Mouse (Mus musculus): Measurements from ENCODE around the gene Scaf8. TPM values are rescaled to one million over a fixed set of nuclear protein-coding genes. Genes with fewer than 3 reads are reported as not detected.
"Not testable (repeated sequence)": the region's sequence is repeated elsewhere in the genome, so short reads cannot be mapped to it uniquely, and the experiment has no call there.

The Scaf8 gene
- 27.7 and 29.2 TPM in 2 replicates for polyA plus RNA-seq (2014; fragmentation: Nextera tagmentation; extraction: Ambion mirVana)

DNA sequence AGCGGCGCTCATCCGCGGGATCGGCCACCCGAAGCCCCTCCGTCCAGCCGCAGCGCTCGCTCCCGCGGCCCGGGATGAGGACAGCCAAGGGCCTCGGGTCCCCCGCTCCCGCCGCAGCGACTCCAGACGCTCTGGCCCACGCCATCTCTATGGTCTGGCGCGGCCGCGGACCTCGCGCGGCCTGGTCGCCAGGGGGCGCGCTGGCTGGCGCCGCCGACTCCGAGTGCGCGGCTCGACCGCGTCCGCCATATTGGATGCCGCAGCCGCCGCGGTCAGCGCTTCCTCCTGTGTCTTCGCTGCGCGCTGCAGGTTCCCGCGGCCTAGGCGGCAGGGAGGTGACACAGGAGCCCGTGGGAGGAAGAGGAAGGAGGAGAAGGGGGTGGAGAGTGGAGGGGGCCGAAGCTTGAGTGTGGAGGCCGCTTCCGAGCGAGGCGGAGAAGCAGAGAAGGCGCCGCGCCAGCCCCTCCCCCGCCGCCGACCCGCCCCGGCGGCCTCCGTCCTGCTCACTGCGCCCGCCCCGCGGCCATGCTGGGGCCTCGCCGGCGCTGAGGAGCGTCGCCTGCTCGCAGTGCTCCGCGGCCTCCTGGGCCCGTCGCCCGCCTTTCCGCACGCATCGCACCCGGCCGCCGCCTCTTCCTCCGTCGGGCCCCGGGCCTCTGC, at the start of gene Scaf8:
TSS of gene Scaf8 (plus strand) at position 253 of the 660 bp plus-strand sequence.
- peak; percentile 96 for DNase-seq (ENCODE audit: low spot score)
- peaks cover 7% of the 10 kb centered on the region; the same call in 1 of the 2 replicates for H3K4me1 ChIP-seq (replicated peaks; ENCODE audit: control insufficient read depth, insufficient read depth, low read length)
- peak within 1 kb of the TSS; percentile 99 for H3K27ac ChIP-seq (ENCODE audit: low read depth, low read length)
- ATAC-seq (replicated peaks; ENCODE audit: low FRiP score): peak; percentile 97
- no peaks in the 10 kb centered on the region for H3K9me3 ChIP-seq (ENCODE audit: control insufficient read depth, low read length)
- no peaks in the 10 kb centered on the region for H3K27me3 ChIP-seq (ENCODE audit: control insufficient read depth, insufficient read depth, low read length)
- no peaks in the 10 kb centered on the region for H3K36me3 ChIP-seq (ENCODE audit: control insufficient read depth, insufficient read depth, low read length)
- H3K4me3 ChIP-seq (ENCODE audit: low read depth, low read length): peak within 1 kb of the TSS; percentile 95
- peak within 1 kb of the TSS; percentile 95 for H3K9ac ChIP-seq (ENCODE audit: low read length)
- H3K4me2 ChIP-seq (ENCODE audit: low read depth, low read length, severe bottlenecking): peak within 1 kb of the TSS; percentile 68
- WGBS: under 1% methylated on average over 72 of the region's 91 CpGs

DNA sequence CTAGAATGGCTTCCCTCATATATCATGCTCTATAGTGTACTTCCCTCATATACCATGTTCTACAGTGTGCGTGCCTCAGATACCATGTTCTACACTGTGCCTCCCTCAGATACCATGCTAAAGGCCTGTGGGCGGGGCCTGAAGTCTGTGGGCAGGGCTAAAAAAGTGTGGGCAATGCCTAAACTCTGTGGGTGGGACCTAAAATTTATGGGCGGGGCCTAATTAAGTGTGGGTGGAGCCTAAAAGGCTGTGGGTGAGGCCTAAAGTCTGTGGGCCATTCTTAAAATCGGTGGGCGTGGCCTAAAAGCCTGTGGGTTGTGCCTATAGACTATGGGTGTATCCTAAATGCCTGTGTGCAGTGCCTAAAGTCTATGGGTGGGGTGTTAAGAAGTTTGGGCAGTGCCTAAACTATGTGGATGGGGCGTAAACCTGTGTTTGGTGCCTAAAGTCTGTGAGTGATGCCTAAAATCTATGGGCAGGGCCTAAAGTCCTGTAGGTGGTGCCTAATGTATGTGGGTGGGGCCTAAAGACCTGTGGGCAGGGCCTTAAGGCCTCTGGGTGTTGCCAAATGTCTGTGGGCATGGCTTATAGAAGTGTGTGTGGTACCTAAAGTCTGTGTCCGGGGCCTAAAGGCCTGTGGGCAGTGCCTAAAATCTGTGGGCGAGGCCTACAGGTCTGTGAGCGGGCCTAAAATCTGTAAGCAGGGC, 39.5 kb upstream of the Scaf8 start:
- Histone ChIP-seq H3K27ac (ENCODE audit: low read depth, low read length) (no peak overlapping the region), H3K9ac (ENCODE audit: low read length) (no peak overlapping the region), H3K27me3 (ENCODE audit: control insufficient read depth, insufficient read depth, low read length) (no peaks in the 10 kb centered on the region), H3K4me1 (replicated peaks; ENCODE audit: control insufficient read depth, insufficient read depth, low read length) (no peaks in the 10 kb centered on the region), H3K9me3 (ENCODE audit: control insufficient read depth, low read length) (no peaks in the 10 kb centered on the region; the same call in 1 of the 2 replicates), H3K4me3 (ENCODE audit: low read depth, low read length) (no peak overlapping the region), H3K4me2 (ENCODE audit: low read depth, low read length, severe bottlenecking) (no peak overlapping the region), H3K36me3 (ENCODE audit: control insufficient read depth, insufficient read depth, low read length) (peaks cover 4% of the 10 kb centered on the region; the same call in 1 of the 2 replicates)
- DNase-seq (ENCODE audit: low spot score) (no peak), ATAC-seq (replicated peaks; ENCODE audit: low FRiP score) (no peak)
- 91% methylated on average over 9 of the region's 9 CpGs for WGBS

DNA sequence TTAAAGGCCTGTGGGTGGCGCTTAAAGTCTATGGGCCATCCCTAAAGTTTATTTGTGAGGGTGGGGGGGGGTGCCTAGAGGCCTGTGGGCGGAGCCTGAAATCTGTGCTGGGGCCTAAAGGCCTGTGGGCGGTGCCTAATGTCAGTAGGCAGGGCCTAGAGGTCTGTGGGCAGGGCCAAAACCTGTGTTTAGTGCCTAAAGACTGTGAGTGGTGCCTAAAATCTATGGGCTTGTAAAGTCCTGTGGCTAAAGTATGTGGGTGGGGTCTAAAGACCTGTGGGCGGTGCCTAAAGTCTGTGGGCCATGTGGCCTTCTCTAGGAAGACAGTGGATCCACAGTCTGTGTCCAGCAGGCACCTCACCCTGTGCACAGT, 38.9 kb upstream of the Scaf8 start:
- H3K4me3 ChIP-seq (ENCODE audit: low read depth, low read length): no peak overlapping the region
- WGBS: 100% methylated on average over 4 of the region's 4 CpGs
- no peak overlapping the region for H3K4me2 ChIP-seq (ENCODE audit: low read depth, low read length, severe bottlenecking)
- peaks cover 4% of the 10 kb centered on the region; the same call in 1 of the 2 replicates for H3K36me3 ChIP-seq (ENCODE audit: control insufficient read depth, insufficient read depth, low read length)
- H3K9ac ChIP-seq (ENCODE audit: low read length): no peak overlapping the region
- H3K27me3 ChIP-seq (ENCODE audit: control insufficient read depth, insufficient read depth, low read length): no peaks in the 10 kb centered on the region
- DNase-seq (ENCODE audit: low spot score) (no peak), ATAC-seq (replicated peaks; ENCODE audit: low FRiP score) (no peak)
- no peak overlapping the region for H3K27ac ChIP-seq (ENCODE audit: low read depth, low read length)
- no peaks in the 10 kb centered on the region; the same call in 1 of the 2 replicates for H3K9me3 ChIP-seq (ENCODE audit: control insufficient read depth, low read length)
- H3K4me1 ChIP-seq (replicated peaks; ENCODE audit: control insufficient read depth, insufficient read depth, low read length): no peaks in the 10 kb centered on the region

DNA sequence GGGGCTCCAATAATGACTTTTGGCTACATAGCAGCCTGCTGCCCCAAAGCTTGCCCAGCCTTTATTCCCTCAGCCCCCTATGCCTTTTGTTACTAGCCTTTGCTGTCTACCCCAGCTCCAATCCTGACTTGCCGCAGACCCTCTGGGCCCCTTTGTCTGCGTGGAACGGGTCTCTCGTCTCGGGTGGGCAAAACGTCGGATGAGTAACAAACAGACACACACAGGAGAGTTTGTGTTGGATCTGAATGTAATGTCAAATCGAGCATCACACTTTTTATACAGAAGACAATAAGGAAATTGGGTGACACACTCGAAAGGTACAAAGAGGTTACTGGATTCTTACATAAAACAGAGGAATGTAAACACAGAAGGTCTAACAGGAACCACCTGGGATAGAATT, 36.8 kb upstream of the Scaf8 start:
- not testable (repeated sequence) for H3K4me2 ChIP-seq (ENCODE audit: low read depth, low read length, severe bottlenecking); H3K9ac ChIP-seq (ENCODE audit: low read length); H3K4me1 ChIP-seq (replicated peaks; ENCODE audit: control insufficient read depth, insufficient read depth, low read length); ATAC-seq (replicated peaks; ENCODE audit: low FRiP score); H3K9me3 ChIP-seq (ENCODE audit: control insufficient read depth, low read length); H3K36me3 ChIP-seq (ENCODE audit: control insufficient read depth, insufficient read depth, low read length); DNase-seq (ENCODE audit: low spot score); H3K27me3 ChIP-seq (ENCODE audit: control insufficient read depth, insufficient read depth, low read length); H3K4me3 ChIP-seq (ENCODE audit: low read depth, low read length); H3K27ac ChIP-seq (ENCODE audit: low read depth, low read length)
- WGBS: 94% methylated on average over 9 of the region's 9 CpGs

DNA sequence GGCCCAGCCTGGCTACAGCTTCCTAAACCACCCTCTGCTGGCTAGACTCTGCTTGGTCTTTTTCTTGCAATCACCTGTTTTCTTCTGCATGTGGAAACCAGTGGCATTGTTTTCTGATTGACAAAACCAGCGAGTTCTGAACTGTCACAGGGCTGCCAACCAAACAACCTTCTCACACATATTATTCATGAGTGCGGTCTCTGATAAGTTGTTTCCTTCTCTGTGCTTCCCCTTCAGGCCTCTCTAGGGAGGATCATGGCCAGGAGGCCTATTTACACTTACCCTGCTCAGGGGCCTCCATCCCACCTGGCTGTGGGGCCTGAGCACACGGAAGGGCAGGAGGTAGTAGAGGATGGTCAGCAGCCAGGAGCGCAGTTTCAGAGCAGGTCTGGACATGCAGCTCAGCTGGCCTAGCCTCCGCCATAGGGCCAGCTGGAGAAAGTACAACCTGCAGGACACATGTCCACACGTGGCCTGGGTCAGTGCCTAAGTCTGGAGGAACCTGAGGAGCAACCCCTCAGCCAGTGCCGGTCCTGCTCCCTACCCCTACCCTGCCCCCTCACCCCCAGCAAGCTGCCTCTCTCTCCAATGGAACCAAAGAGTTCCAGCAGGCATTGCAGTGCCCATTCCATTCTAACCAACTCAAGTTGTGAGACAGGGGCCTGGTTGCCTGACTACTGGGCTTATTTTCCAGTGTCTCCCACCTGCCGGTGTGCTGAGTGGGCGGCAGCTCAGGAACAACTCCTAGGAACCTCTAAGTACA, 34.0 kb upstream of the Scaf8 start:
- WGBS: 88% methylated on average over 7 of the region's 9 CpGs
- H3K36me3 ChIP-seq (ENCODE audit: control insufficient read depth, insufficient read depth, low read length); H3K27me3 ChIP-seq (ENCODE audit: control insufficient read depth, insufficient read depth, low read length); H3K4me2 ChIP-seq (ENCODE audit: low read depth, low read length, severe bottlenecking); H3K9me3 ChIP-seq (ENCODE audit: control insufficient read depth, low read length); H3K4me1 ChIP-seq (replicated peaks; ENCODE audit: control insufficient read depth, insufficient read depth, low read length); H3K4me3 ChIP-seq (ENCODE audit: low read depth, low read length); H3K27ac ChIP-seq (ENCODE audit: low read depth, low read length); DNase-seq (ENCODE audit: low spot score); H3K9ac ChIP-seq (ENCODE audit: low read length); ATAC-seq (replicated peaks; ENCODE audit: low FRiP score): not testable (repeated sequence)

DNA sequence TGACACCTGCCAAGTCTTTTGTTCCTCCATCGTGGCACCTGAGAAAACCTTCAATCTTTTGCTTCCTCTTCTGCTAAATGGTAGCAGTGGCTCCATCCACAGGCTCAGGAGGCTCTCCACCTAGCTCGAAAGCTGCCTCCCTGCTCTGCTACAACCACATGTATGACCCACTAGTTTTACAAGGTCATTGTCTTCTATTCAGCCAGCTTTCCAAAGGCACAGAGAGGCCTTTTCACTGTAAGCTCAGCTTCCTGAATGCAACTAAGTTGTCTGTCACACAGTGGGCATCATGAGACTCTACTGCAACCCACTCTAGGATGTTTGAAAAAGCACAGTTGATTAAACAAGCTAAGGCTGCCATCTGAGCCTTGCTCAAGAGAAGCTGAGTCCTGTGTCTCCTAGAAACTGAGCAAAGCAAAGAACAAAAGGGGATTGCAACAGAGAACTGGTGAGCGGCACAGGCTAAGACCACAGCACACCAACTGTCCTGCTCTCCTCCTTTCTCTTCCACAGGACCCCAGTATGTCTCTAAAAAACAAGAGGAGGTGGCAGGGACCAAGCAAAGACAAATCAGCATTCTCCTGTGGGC, 33.2 kb upstream of the Scaf8 start:
- not testable (repeated sequence) for H3K36me3 ChIP-seq (ENCODE audit: control insufficient read depth, insufficient read depth, low read length); H3K4me1 ChIP-seq (replicated peaks; ENCODE audit: control insufficient read depth, insufficient read depth, low read length); H3K9ac ChIP-seq (ENCODE audit: low read length); H3K4me3 ChIP-seq (ENCODE audit: low read depth, low read length); H3K4me2 ChIP-seq (ENCODE audit: low read depth, low read length, severe bottlenecking); H3K9me3 ChIP-seq (ENCODE audit: control insufficient read depth, low read length); DNase-seq (ENCODE audit: low spot score); H3K27me3 ChIP-seq (ENCODE audit: control insufficient read depth, insufficient read depth, low read length); H3K27ac ChIP-seq (ENCODE audit: low read depth, low read length)
- 87% methylated on average over 2 of the region's 3 CpGs for WGBS
- peak; percentile 43 for ATAC-seq (replicated peaks; ENCODE audit: low FRiP score)

DNA sequence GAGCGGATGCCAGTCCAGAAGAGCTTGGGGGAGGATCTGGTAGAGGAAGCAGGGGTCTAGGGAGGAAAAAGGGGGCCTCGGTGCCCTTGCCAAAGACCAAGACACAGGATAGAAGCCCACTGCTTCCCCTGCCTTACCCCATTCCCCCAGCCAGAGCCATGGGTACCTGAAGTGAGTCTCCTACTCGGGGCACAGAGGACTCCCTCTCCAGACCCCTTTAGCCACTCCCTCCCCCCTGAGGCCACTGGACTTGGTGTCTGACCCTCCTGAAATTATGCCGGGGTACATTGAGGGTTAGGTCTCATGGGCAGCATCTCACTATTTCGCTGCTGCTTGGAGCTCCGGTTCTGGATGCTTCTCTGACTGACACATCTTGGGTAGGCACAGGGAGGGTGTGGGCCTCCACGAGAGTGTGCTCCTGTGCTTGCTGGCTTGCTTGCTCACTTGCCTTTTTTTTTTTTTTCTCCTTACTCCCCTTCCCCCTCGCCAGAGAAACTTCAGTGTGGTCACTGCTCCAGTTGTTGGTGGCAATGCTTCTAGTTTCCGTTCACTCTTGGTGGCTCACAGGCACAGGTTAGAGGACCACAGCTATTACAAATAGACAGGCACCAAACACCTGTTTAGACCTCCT, 32.5 kb upstream of the Scaf8 start:
- not testable (repeated sequence) for H3K4me2 ChIP-seq (ENCODE audit: low read depth, low read length, severe bottlenecking)

More for the DNA sequence above, 32.5 kb upstream of the Scaf8 start:
- 79% methylated on average over 6 of the region's 9 CpGs for WGBS
- H3K4me1 ChIP-seq (replicated peaks; ENCODE audit: control insufficient read depth, insufficient read depth, low read length); H3K4me3 ChIP-seq (ENCODE audit: low read depth, low read length); H3K27me3 ChIP-seq (ENCODE audit: control insufficient read depth, insufficient read depth, low read length); H3K9me3 ChIP-seq (ENCODE audit: control insufficient read depth, low read length); H3K36me3 ChIP-seq (ENCODE audit: control insufficient read depth, insufficient read depth, low read length); H3K9ac ChIP-seq (ENCODE audit: low read length); H3K27ac ChIP-seq (ENCODE audit: low read depth, low read length): not testable (repeated sequence)
- peak; percentile 62 for ATAC-seq (replicated peaks; ENCODE audit: low FRiP score)
- DNase-seq (ENCODE audit: low spot score): peak; percentile 70

Data from forebrain, embryonic 11.5 days (tissue).